Comparison of ENCODE assay signal across 12 mouse cellular contexts in the genomic region with DNA sequence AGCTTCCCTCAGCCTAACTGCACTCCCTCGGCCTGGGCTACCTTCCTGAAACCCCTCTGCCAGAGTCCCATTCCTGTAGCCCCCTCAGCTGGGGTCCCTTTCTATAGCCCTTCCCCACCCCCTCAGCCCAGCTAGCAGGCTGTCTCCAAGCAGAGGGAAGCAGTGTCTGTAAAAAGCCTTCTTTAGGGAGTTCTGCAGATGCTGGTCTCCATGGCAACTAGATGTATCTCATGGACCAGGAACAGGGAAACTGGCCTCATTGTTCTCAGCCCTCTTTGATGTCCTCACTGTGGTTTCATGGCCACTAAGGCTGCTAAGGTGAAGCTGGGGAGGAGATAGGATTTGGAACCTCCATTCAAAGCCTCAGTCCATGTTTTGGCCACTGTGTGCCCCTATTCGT.
DNase-seq lines count a peak whose midpoint lies in the region; ATAC-seq and TF ChIP-seq lines count a peak whose summit lies in the region.
"Had no signal": no experiment of that assay in that cellular context is flagged by ENCODE, and none has a peak within 500 bp of the region (broad histone marks: within the 10 kb centered on the region; RNA-seq: fewer than 3 reads in every experiment).

No protein-coding gene starts in this region.

- peak; percentile 88 for DNase-seq in brain, embryonic 14.5 days (ENCODE audit: low read depth)
- DNase-seq in forebrain, embryonic 14.5 days (ENCODE audit: low spot score): peak; percentile 79
- DNase-seq in left cerebral cortex, adult 2 months (ENCODE audit: extremely low spot score in 1 of 2, low spot score in 2 of 2): peak in 1 of 2 experiments; percentile 36
- DNase-seq in T-cell, adult 2 months (ENCODE audit: low spot score): no peak
- no peak for DNase-seq in kidney, adult 2 months
- DNase-seq in urinary bladder, adult 18-20 months (ENCODE audit: low spot score in 2 of 2): no peak
- DNase-seq: cerebellum, adult 8-10 months; kidney, adult 9 months; lung, postnatal 10 days had no signal

- H3K4me3 ChIP-seq in forebrain, embryonic 14.5 days (ENCODE audit: low read depth, low read length): no peak overlapping the region
- H3K4me3 ChIP-seq in left cerebral cortex, adult 2 months: no peak overlapping the region
- no peak overlapping the region for H3K4me3 ChIP-seq in neural tube, embryonic 14.5 days (ENCODE audit: low read depth, low read length)
- H3K4me3 ChIP-seq in kidney, adult 2 months (ENCODE audit: insufficient read depth, low read depth, low read length): no peak overlapping the region
- H3K4me3 ChIP-seq: limb, embryonic 13.5 days had no signal

- no peak overlapping the region for H3K4me2 ChIP-seq in forebrain, embryonic 14.5 days (ENCODE audit: low read length)
- H3K4me2 ChIP-seq in neural tube, embryonic 14.5 days (ENCODE audit: low read depth, low read length): no peak overlapping the region
- H3K4me2 ChIP-seq: limb, embryonic 13.5 days had no signal

- no peak overlapping the region for H3K9ac ChIP-seq in forebrain, embryonic 14.5 days (ENCODE audit: low read length)
- H3K9ac ChIP-seq in neural tube, embryonic 14.5 days (replicated peaks; ENCODE audit: low read depth, low read length): no peak overlapping the region
- H3K9ac ChIP-seq: limb, embryonic 13.5 days had no signal

- TF ChIP-seq POLR2A in brain, embryonic 14.5 days (IDR thresholded peaks at IDR 0.05; ENCODE audit: borderline replicate concordance, extremely low read depth, insufficient read depth, insufficient read length, poor library complexity, severe bottlenecking): no peak
- no peak for TF ChIP-seq POLR2A in kidney, adult 2 months (IDR thresholded peaks at IDR 0.05; ENCODE audit: low read depth, low read length)

- ATAC-seq in forebrain, embryonic 14.5 days: peak; percentile 66
- ATAC-seq in neural tube, embryonic 14.5 days (ENCODE audit: low read depth): peak; percentile 80
- ATAC-seq: activated CD4-positive, CD25-positive, alpha-beta regulatory T cell, adult 4 months had no signal

- no peaks in the 10 kb centered on the region for H3K9me3 ChIP-seq in forebrain, embryonic 14.5 days (replicated peaks; ENCODE audit: control insufficient read depth, low read length)
- no peaks in the 10 kb centered on the region for H3K9me3 ChIP-seq in neural tube, embryonic 14.5 days (ENCODE audit: control insufficient read depth, low read length)
- H3K9me3 ChIP-seq: limb, embryonic 13.5 days had no signal

- H3K4me1 ChIP-seq in forebrain, embryonic 14.5 days (ENCODE audit: control insufficient read depth, insufficient read depth, low read length): peaks cover 16% of the 10 kb centered on the region
- H3K4me1 ChIP-seq in neural tube, embryonic 14.5 days (ENCODE audit: control insufficient read depth, insufficient read depth, low read length): peaks cover 11% of the 10 kb centered on the region
- H3K4me1 ChIP-seq in kidney, adult 2 months (ENCODE audit: control insufficient read depth, insufficient read depth, low read length): no peaks in the 10 kb centered on the region
- H3K4me1 ChIP-seq: limb, embryonic 13.5 days had no signal

- 28% methylated on average over 2 of the region's 2 CpGs for WGBS in forebrain, embryonic 14.5 days
- 25% methylated on average over 2 of the region's 2 CpGs for WGBS in neural tube, embryonic 14.5 days
- 81% methylated on average over 2 of the region's 2 CpGs for WGBS in kidney, adult 2 months

- H3K27me3 ChIP-seq in forebrain, embryonic 14.5 days (replicated peaks; ENCODE audit: control insufficient read depth, insufficient read depth, low read length): no peaks in the 10 kb centered on the region
- H3K27me3 ChIP-seq in neural tube, embryonic 14.5 days (ENCODE audit: control insufficient read depth, insufficient read depth, low read length): no peaks in the 10 kb centered on the region
- H3K27me3 ChIP-seq in kidney, adult 2 months (replicated peaks; ENCODE audit: control insufficient read depth, insufficient read depth, low read length): no peaks in the 10 kb centered on the region
- H3K27me3 ChIP-seq: limb, embryonic 13.5 days had no signal

- no peaks in the 10 kb centered on the region for H3K36me3 ChIP-seq in forebrain, embryonic 14.5 days (ENCODE audit: control insufficient read depth, insufficient read depth, low read length)
- no peaks in the 10 kb centered on the region for H3K36me3 ChIP-seq in neural tube, embryonic 14.5 days (ENCODE audit: control insufficient read depth, insufficient read depth, low read length)
- no peaks in the 10 kb centered on the region for H3K36me3 ChIP-seq in kidney, adult 2 months (ENCODE audit: control insufficient read depth, insufficient read depth, low read length)
- H3K36me3 ChIP-seq: limb, embryonic 13.5 days had no signal

- intact Hi-C loops in left cerebral cortex, adult 2 months (cut with DNase I): no loop called here

- no peak for TF ChIP-seq CTCF in brain, embryonic 14.5 days (IDR thresholded peaks at IDR 0.05; ENCODE audit: borderline replicate concordance, extremely low read depth, insufficient read depth, insufficient read length)
- TF ChIP-seq CTCF in left cerebral cortex, adult 2 months (IDR thresholded peaks at IDR 0.05): no peak
- TF ChIP-seq CTCF in kidney, adult 2 months (conservative IDR thresholded peaks at IDR 0.05; ENCODE audit: insufficient read depth, insufficient read length, low read depth, low read length): no peak

- H3K27ac ChIP-seq in forebrain, embryonic 14.5 days (ENCODE audit: low read depth, low read length): peak overlapping the region; percentile 35; the same call in 1 of the 2 replicates
- peak overlapping the region; percentile 51 for H3K27ac ChIP-seq in left cerebral cortex, adult 2 months
- H3K27ac ChIP-seq in neural tube, embryonic 14.5 days (ENCODE audit: low read depth, low read length): peak overlapping the region; percentile 35
- H3K27ac ChIP-seq in kidney, adult 2 months (ENCODE audit: insufficient read depth, low read depth, low read length): no peak overlapping the region
- H3K27ac ChIP-seq: limb, embryonic 13.5 days had no signal

Comparison
In these comparisons a context has a peak if more than half of its experiments do, and no peak if none do; other contexts are left out.
1. DNase-seq: peak in brain, embryonic 14.5 days (single experiment) and forebrain, embryonic 14.5 days (single experiment); none in T-cell, adult 2 months (single experiment), kidney, adult 2 months (single experiment) and urinary bladder, adult 18-20 months (0 of 2).